Mouse (Mus musculus): ENCODE data around the gene Tmem108.
A peak's percentile ranks its signal among the peaks of the same experiment; 100 is the strongest.

Gene Tmem108

DNA sequence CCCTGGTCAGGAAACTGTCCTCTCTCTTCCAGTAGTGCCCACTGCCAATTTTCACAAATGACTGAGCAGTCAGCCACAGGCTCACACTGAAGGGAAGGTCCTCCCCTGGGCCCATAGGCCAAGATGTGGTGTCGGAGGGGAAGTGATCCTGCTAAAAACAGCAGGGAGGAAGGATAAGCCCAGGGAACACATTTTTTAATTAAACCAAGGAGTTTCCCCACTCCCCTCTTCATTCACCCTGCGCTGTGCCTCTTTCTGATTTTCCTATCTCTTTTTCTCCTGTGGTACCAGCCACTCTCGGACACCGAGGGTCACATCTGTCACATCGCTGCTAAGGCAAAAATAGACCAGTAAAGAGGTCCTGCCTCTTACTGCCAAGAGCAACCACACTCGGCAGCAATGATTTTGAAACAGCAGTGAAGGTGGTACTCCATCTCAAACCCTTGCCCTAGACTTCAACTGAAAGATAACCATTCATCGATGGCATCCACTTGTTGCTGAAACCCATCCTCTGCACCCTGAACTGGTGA, 83.0 kb downstream of the Tmem108 start:
- peak; percentile 88 for DNase-seq

DNA sequence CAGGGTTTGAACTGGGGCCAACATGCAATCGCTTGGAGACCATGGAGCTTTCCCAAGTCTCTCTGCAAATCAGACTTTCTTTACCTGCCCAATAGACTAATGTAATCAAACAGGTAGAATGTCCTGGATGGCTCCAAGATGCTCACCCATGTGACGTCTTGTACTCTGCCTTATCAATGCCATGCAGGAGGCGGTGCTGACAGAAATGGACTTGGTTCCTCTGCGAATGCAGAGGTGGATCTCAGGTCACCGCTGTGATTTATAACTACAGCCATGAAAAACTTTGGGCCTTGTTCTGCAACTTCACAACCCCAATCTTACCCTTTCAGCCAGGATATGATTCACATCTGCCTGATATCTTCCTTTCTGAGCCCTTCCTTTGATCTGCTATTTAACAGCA, 83.8 kb downstream of the Tmem108 start:
- peak; percentile 71 for DNase-seq

DNA sequence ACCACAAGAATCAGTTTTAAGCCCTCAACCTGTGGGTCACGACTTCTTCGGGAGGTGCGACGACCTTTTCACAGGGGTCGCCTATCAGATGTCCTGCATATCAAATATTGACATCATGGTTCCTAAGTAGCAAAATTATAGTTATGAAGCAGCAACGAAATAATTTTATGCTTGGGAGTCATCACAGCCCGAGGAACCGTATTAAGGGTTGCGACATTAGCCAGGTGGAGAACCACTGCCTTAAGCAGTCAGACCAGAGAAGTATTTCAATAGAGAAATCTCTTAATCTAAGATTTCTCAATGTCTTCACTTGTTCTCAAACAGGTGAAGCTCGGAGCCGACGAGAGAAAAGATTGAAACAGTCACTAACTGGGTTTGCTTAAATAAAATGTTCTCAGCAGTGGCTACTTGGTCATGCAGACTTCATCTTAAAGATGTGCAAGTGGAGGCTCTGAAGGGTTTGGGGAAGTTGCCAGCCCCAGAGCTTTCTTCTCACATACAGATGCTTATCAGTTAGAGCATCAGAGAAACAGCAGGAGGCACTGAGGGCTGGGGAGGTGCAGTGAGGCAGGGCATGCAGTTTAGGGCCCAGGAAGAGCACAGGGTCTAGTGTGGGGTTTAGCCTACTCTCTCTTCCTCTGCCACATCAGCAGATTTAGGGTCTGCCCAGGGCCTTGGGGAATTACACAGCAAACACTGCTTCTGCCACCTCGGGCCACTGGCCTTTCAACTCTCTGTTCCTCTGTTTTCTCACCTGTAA, 85.7 kb downstream of the Tmem108 start:
- peak; percentile 75 for DNase-seq

DNA sequence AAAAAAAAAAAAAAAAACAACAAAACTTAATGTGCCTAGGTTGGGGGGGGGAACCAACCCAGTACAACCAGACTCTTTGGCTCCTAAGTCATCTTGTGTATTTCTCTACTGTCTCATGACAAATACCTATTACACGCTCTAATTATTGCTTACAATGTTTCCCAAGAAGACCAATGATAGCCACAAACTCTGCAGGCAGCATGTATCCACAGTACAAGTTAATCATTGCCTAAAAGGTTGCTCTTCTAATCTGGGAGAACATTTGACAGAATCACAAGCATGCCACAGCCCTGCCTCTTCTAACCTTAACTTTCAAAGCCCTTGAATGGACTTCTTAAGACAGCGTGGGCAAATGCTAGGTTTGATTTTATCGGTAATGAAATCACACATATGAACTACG, 88.8 kb downstream of the Tmem108 start:
- peak; percentile 7 for DNase-seq

DNA sequence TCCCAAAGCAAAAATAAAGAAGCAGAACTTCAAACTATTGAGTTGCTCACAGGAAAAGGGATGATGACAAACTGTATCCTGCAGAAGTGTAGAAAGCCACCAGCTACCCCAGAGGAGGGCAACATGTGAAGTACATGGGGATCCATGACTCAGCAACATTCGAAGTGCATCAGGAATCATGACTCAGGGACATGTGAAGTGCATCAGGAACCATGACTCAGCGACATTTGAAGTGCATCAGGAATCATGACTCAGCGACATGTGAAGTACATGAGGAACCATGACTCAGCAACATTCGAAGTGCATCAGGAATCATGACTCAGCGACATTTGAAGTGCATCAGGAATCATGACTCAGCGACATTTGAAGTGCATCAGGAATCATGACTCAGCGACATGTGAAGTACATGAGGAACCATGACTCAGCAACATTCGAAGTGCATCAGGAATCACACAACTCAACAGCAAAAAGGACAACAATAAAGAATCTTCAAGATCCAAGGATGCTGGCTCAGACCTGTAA, 91.0 kb downstream of the Tmem108 start:
- DNase-seq, result peak; percentile 53

DNA sequence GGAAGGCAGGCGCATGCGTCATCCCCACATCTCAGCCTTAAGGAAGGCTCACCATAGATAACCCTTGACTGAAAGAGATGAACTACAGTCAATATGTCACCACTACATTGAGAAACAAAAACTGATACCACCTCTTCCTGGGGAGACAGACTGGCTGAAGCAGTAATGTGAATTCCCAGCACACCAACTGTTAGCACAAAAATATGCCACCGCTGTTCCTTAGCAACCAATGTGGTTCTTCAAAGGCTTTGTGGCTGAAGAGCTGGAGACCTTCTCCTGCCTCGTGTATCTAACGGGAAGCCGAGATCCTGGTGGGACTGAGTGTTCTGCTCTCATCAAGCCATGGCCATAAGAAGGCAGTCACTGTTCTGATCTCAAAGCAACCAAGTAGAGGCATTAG, 92.8 kb downstream of the Tmem108 start:
- no peak for DNase-seq

DNA sequence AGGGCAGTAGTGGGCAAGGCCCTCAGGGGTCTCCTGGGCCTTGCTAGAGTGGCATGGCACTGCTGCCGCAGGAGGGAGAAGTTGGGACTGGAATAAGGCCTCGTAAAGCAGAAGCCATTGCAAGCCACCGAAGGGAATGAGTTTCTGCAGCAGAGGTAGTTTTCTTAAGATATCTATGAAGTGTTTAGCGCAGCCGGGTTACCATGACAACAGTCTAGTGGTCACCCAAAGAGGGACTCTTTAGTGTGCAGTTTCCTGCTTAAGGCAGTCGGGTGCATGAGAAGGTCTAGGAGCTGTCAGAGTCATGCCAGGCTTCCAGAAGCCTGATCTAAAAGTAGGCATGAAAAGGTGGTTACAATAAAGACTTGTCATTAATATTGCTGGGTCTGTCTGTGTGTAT, 95.8 kb downstream of the Tmem108 start:
- DNase-seq, result peak; percentile 75

DNA sequence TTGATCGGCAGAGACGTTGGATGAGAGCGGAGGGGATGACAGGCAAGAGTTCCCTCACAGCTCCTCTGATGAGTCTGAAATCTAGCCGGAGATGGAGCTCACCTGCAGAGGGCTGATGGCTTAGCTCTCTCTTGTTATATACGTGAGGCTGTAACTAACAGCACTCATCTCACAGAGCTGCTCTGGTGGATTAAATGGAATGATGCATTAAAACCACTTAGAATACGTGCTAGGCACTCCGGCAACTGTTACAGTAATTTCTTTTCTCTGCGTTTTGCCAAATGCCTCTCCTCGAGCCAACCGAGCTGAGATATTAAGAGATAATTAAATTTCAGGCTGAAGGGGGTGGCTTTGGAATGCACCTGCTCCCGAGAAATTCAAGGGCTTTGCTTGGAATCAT, 97.5 kb downstream of the Tmem108 start:
- DNase-seq, result peak; percentile 69

DNA sequence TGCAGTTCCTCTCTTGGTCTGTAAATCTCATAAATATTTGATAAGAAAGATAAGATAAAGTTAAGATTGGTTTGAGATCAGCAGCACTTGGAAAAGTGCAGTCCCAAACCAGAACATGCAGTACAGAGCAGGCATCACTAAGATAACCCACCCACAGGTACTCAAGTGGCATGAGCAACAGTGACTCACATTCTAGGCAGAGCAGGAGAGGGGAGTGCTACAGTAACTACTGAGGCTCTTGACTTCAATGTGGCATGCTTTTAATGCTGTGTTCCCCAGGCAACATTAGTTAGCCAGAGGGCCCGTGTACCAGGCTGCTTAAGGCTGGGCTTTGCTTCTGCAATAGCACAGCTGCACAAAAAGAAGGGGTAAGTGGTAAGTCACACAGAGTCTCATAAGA, 99.8 kb downstream of the Tmem108 start:
- DNase-seq, result no peak

DNA sequence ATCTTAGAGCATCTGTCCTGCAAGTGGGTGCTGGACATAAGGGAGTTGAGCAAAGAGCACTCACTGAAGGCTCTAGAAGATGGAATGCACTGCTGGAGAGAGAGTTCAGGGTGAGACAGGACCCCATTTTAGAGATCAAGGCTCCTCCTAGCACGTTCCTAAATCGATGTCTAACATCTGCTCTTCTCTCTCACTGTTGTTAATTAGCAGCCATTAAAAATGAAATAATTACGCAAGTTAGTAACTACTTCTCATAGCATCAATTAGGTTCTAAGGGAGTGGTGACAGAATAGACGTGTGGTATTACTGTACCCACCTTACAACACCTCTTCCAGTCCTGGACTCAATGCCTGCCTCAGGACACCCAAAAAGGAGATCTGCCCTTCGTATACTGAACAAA, 103.7 kb downstream of the Tmem108 start:
- peak; percentile 51 for DNase-seq

DNA sequence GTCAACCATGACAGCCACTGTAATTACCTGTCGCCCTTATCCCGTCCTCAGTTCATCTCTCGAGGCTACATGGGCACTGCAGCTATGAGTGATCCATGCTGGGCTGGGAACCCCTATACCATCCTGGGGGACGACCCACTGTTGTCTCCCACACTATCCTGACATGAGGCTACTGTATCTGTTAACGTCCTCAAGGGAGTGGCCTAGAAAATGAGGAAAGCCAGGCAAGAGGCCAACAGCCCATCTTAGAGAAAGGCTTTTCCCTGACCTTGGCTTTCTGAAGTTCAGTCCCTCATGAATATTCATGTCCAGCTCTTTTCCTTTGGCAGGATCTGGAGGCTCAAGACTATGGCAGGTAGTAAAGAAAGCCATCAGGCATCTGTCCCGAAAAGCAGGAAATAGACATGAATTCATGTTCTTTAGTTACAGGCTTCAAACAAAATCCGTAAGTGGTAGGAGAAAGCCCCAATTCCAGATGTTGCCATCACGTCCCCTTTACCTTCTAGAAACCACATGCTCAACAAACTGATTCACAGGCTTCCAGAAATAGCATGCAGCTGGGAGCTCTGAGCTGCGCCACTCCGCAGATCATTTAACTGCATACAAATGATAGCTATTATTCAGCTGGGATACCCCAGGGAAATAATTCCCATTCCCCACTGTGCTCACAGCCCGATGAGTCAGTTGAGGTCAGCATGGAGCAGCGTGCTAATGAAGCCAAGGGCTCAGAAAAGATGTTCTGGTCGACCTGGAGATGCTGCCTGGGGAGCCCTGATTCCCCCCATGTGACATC, 104.3 kb downstream of the Tmem108 start:
- DNase-seq, result peak; percentile 90

DNA sequence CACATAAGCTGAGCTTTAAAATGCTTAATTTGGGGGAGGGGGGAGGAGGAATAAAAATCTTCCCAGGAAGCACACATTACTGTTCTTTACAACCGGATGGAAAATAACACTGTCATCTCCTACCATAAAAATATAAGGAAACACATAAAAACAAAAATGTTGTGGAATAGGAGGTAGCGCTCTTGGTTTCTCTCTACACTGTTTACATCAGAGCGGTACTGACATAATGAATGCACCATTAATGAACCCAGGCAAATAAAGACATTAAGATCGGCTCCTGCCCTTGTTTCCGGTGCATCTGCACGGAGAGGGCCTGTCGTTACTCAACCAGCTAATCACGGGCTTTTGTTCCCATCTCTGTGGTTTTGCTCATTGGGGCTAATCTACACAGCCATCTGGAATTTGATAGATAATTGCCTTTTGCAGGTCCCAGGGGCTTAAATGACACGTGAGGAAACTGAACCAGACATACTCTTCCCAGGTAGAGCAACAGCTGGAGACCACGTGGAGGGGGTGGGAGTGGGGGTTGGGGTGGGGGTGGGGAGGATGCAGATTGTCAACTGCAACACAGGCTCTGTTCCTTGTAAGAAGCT, 107.5 kb downstream of the Tmem108 start:
- DNase-seq, result peak; percentile 83

DNA sequence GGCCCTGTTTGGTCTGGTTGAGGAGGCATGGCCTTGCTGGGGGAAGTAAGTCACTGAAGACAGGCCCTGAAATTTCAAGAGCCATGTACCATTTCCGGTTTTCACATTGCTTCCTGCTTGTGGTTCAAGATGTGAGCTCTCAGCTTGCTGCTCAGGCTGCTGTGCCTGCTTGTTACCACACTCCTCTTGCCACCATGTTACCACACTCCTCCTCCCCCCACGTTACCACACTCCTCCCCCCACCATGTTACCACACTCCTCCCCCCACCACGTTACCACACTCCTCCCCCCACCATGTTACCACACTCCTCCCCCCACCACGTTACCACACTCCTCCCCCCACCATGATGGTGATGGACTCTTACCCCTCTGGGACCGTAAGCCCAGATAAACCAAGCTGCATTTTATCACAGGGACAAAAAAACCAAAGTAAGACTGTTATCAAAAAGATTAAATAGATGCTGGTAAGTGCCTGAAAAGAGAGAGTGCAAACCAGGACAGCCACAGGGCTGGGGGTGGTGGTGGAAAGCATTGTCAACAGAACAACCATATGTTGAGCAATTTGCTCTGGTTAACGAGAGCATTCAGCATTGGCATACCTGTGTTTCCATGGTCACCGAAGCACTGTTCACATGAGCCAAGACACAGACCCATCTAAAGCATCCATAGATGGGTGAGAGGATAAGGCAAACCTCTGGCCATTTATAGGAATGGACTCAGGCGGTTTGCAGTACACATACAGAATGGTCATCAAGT, 109.3 kb downstream of the Tmem108 start:
- peak; percentile 56 for DNase-seq

DNA sequence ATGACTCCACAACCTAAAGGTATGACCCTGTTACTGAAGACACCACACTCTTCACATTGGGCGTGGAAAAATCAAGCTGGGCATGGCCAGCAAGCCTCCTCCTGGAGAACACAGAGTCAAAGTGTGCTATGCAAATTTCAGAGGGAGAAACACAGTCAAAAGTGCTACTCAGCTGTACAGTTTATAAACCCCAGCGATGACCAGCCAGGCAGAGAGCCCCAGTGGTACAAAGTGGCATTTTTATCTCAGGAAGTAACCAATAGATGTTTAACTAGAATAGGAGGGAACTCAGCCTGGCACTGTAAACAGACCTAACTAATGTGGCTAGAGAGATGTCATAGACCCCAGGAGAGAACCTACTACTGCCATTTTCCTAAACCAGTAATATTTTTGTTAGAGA, 115.0 kb downstream of the Tmem108 start:
- DNase-seq, result no peak

DNA sequence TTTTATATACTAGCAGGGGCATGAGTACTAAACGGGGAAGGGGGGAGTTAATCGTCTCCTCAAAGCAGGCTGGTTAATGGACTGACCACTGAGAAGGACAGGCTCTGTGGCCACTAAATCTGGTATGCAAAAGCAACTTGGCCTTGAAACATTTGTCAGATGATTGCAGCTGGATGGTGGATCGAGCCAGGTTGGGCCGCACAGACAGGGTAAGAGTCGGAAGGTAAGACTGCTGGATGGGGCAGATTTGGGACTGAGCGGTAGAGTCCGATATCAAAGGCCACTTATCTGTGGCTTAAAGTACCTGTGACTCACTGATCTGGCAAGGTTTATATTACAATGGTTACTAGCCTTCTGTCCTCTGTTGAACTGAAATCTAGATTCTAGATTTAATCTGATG, 115.9 kb downstream of the Tmem108 start:
- DNase-seq, result peak; percentile 80

DNA sequence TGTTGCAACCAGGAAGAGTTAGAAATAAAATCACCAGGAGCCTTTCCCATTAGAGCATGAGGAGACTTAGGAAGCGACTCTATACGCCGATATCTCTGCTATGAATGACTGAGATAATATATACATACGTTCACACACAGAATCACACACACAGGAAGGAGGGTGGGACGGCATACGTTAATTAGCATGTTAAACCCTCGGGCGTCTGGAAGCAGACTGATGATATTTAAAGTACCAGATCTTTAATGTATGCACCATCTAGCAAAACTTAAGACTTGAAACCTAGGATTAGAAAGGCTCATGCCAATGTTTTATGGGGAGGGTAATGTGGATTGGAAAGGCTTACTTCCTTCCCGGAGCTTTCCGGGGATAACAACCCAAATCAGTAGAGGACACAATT, 119.3 kb downstream of the Tmem108 start:
- DNase-seq, result peak; percentile 17

DNA sequence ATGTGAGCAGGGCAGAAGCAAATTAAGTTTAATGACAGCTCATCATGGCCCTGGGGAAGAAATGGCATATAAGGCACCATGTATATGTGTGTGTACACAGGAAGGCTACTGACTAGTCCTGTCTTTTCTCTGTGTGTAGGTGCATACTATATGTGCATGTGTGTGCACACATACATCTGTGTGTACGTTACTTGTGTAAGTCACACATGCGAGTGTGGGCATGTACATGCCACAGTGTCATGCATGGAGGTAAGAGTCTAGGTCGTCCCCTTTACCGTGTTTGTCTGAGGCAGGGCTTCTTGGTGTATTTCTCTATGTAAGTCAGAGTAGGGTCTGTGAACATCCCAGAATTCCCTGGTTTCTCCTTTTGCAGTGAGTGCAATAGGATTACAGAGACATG, 120.3 kb downstream of the Tmem108 start:
- DNase-seq, result peak; percentile 45

DNA sequence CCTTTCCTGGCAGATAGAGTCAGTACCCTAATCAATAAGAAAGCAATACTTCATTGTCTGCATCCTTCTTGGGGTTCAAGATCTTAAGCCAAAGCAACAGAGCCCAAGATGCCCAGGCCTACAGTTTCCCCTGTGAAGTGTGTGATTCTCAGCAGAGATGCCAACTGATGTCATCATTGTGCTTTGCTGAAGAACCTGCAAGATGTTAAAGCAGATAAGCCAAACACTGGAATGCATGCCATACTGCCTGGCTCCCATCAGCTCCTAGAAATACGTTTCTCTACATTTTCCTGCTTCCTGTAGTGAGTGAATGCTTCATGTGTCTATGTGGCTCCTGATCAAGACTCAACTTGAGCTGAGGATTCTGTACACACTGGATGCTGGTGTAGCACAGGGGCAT, 122.2 kb downstream of the Tmem108 start:
- no peak for DNase-seq

DNA sequence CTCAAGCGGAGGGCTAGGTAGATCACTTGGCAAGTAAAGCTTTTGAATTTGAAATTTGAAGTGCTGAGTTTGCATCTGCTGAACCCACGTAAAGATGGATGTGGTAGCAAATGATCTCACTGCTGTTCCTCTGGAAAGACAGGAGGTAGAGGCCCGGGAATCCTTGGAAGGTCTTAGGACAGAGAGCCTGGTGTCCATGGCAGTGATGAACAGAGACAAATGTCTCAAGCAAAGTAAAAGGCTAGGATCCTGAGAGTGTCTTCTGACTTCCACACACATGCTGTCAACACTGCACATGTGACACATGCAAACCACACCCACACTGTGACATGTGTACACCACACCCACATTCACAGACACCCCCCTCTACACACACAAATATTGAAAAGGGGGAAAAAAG, 124.2 kb downstream of the Tmem108 start:
- DNase-seq, result peak; percentile 72

DNA sequence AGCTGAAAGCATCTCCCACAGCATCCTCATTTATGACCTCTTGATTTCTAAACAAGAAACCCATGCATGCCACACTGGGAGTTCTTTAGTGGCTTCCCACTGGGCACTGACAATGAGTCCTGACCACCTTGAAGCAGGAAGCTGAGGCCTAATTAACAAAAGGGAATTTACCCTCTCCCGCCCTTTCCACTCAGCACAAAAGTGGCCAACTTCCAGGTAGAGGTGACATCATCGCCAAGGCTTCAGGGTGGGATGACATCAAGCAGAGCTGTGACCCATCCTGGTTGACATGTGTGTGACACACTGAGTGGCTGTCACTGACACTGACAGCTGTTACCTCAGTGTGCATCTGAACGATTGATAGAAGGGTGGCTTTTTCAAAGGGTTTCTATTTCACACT, 124.8 kb downstream of the Tmem108 start:
- DNase-seq, result peak; percentile 86

DNA sequence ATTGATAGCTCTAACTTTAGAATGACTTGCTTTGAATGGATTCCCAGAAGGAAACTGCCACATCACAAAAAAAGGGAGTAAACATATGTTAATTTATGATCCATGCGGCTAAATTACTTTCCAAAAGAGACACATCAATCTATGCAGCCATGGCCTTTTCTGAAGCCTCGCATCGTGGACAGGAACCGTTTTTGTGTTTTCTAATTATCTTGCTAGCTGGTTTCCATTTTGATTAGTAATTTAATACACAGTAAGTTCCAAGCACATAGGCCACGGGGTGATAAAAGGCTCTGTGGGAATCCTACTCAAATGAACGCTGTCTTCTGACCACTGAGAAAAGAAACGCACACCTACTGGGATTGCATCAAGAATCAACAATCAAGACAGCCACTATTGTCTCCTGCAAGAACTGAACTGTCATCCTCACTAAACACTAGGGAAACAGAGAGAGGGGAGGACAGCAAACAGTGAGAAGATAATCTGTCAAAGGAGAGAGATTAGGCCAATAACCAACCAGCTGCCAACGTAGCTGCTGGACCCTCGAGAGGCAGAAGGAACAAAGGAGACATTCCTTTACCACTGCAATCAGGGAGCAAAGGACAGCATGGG, 132.7 kb downstream of the Tmem108 start:
- peak; percentile 61 for DNase-seq

DNA sequence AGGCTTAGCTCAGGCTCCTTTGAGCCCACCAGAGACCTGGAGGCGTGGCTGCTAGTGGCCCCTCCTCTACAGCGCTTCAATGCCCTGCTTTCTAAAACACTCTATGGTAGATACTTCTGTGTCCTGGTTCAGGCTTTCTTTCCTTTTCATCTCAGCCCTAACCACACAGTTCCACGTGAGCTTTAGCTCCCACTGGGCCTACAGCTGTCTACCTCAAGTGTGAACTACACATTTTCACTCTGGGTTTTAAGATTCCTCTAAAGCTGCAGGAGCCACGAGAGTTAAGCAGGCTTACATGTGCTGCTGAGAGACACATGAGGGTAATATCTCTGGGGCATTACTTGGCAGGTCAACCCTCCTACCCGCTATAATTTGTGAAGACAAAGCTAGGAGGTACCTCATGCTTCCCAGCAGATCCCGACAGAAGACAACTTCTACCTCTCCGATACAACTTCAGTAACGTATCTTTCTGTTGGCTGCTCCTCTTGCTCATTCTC, 134.2 kb downstream of the Tmem108 start:
- DNase-seq, result peak; percentile 80
